Mouse (Mus musculus): ENCODE measurements around the gene Gucd1.
"Not testable (repeated sequence)": the region's sequence is repeated elsewhere in the genome, so short reads cannot be mapped to it uniquely, and the experiment has no call there.

The Gucd1 gene

GRCm38 (mm10) chr10:75430147-75430537 is 87.6 kb downstream of the Gucd1 start:
- DNase-seq (ENCODE audit: inconsistent ontology term): no peak

DNA sequence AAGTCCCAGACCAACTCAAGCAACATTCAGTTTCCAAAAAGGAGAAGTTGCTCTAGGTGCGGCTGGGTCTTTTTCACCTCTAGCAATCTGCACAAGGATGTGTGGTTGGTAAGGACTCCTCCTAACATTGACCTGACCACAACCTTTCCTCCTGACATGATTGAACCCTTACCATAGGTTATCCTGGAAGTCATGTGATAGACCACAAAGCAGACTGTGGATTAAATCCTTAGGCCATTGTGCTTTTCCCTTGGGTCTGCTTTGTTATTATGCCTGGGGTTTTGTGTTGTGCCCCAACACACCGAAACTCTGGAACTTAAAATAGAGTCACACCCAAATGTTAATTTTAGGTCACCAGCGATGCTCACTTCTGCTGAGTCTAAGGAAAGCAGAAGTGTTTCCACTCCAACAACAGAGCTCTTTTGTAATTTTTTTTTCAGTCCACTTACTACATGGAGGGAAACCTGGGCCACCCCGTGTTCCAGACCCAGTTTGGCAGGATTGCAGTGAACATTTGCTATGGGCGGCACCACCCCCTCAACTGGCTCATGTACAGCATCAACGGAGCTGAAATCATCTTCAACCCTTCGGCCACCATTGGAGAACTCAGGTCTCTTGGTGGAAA is 88.1 kb downstream of the Gucd1 start:
- no peak for DNase-seq (ENCODE audit: inconsistent ontology term)

DNA sequence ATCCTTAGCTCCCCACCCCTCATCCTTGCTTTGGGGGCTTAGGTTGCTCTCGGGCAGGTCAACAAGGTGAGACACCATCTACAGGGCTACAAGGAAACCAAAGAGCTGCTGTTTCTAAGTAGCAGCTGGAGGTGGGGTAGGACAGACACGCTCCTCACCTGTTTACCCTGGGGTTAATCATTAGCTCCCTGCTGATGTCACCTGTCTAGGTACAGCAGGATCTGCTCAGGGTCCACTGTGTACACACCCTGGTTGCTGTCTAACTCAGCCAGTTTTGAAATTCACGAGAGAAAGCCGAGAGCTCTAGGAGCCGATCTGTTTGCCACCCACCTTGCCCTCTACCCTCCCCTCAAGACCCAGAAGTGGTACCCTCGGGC is 88.8 kb downstream of the Gucd1 start:
- no peak for DNase-seq (ENCODE audit: inconsistent ontology term)

DNA sequence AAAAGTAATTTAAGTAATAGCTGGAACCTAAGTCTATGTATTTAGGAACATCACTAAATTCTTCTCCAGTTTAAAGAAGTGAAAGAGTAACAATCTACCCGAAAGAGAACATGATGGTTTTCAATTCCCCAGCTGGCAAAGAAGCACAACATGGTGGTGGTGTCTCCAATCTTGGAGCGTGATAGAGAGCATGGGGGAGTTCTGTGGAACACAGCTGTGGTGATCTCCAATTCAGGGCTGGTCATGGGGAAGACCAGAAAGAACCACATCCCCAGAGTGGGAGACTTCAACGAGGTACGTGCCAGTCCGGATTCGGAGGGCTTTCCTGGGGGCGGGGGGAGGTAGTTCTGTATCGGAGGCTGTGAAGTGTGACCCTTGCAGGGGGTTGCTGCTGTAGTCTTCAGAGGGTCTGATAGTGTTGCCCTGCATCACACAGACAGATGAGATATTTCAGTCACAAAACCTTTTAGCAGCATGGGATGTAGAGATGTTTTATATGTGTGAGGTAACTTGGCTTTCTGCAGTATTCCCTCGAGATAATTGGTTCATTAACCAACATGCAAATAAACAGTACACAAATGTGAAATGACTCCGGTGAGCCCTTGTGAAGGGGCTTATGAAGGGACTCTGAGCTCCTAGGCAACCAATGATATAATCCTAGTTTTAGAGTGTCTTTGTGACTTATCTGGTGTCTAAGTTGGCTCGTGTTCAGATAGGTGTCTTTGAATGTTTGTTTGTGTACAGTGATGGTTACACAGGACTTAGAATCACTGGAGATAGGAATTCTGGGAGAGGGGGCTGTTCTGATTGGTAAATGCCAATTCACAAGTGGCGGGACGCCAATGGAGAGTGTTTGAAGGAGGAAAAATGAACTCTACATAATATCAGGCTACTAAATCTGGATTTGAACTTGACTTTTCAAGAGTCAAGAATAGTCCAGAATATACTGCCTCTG is 89.4 kb downstream of the Gucd1 start:
- DNase-seq (ENCODE audit: inconsistent ontology term): no peak

DNA sequence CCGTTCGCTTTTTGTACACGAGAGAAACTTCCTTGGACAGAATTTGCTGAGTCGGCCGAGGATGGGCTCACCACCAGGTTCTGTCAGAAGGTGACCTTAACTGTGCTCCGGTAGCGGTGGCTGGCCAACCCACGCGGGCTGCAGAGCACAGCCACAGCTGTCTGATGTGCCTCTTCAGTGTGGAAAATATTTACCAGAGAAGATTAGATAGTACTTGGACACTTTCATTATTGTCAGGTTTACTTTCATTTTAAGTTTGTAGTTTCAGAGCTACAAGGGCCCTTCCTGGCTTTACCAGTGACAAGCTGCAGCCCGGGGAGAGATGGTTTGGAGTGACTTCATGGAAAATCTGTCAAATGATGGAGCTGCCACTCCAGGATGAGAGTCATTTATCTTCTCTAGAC is 93.3 kb downstream of the Gucd1 start:
- no peak for DNase-seq (ENCODE audit: inconsistent ontology term)

DNA sequence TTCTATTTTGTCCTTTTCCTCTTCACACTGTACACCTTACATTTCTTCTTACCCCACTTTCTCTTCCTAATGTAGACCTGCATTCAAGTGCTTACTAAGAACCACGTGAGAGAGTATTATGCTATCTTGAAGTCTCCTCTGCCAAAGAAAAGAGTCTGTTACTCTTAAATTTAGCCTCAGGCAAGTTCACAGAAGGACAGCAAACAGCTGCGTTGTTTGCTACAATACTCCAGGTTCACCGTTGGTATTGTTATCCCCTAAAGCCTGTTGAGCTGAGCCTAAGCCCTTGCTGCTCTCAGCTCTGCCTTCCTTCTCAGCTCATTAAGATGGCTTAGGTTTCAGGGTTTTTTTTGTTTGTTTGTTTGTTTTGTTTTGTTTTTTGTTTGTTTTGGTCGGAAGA is 99.0 kb downstream of the Gucd1 start:
- no peak for DNase-seq (ENCODE audit: inconsistent ontology term)

DNA sequence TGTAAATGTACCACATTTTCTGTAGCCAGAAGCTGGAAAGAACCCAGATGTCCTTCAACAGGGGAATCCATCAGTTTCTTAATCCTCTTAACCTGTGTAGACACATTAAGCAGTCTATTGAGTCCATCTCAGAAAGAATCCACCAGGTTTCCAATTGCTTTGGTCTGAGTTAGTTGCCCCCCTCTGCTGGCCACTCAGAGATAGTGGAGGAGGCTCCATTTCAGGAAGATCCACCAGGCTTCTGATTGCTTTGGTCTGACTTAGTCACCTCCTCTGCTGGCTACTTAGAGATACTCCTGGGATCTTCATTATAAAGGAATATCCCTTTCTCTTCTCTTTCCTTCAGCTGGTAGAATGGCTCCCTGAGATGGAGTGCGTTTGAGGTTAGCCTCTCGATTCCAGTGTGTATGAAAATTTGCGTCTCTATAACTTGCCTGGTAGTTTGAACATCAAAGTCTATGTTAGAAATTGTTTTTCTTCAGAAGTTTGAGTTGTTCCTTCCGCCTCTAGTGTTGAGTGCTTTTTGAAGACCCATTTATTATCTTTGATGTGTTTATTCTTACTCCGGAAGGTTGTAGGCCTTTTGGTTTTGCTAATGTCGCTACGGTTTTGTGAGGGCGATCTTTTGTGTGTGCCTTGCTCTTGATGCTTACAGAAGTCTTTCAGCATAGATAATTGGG is 100.3 kb downstream of the Gucd1 start:
- DNase-seq (ENCODE audit: inconsistent ontology term): no peak

GRCm38 (mm10) chr10:75414925-75415324 is 102.8 kb downstream of the Gucd1 start:
- DNase-seq (ENCODE audit: inconsistent ontology term): no peak

GRCm38 (mm10) chr10:75412114-75413103 is 105.4 kb downstream of the Gucd1 start:
- DNase-seq (ENCODE audit: inconsistent ontology term): no peak

DNA sequence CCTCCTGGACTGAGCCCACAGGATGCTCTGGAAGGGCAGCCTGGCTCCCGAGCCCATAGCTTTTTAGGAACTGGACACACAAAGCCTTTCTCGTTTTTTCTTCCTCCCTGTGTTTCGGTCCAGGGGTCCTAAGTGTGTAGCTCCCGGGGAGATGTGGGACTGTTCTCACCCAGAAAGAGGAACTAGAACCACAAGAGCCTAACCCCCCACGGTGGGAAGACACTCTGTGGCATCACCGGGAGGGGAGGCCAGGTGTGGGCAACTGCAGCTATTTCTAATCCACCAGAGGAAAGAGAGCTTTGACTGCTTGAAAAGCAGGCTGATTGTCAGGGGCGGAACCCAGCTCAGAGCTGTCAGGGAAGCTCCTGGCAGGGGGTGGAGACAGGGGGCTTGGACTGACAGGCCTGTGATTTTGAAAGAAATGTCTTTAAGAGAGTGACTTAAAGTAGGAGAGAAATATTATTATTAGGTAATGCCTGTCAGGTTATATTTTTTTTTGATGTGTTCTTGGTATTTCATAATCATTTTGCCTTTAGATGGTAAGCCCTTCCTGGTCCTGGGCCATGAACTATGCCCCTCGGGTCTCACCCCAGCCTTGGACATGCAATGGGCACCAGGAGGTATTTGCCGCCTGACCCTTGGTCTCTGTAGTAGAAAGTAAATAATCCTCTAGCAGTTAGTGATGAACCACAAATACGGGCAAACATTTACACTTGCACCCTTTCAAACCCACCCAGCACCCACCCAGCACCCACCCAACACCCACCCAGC is 106.2 kb downstream of the Gucd1 start:
- not testable (repeated sequence) for DNase-seq (ENCODE audit: inconsistent ontology term)

GRCm38 (mm10) chr10:75407741-75408140 is 110.0 kb downstream of the Gucd1 start:
- DNase-seq (ENCODE audit: inconsistent ontology term): no peak

- DNase-seq (ENCODE audit: inconsistent ontology term): no peak
Observed at GRCm38 (mm10) chr10:75406755-75407154, 111.0 kb downstream of the Gucd1 start.

DNA sequence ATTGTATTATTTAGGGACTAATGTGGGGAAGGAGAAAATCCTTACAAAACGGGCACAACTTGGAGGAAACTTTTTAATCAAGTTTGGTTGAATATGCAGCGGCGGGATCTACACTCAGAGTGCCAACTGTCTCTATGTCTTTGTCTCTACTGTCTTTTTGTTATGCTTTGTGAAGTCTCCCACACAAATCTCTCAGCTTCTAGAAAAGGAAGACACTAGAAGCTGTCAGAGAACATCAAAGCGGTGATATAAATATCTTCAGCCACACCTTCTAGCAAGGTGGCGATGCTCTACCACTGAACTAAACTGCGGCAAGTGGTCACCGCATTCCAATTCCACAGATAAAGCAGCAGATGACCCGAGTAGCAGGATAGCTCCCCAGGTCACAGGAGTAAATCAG is 111.9 kb downstream of the Gucd1 start:
- DNase-seq (ENCODE audit: inconsistent ontology term): no peak

- DNase-seq (ENCODE audit: inconsistent ontology term): no peak
Observed at GRCm38 (mm10) chr10:75400958-75401357, 116.8 kb downstream of the Gucd1 start, which contains the start of gene Upb1. Upb1 (plus strand) TSS chr10:75401115.

- peak; percentile 3 for DNase-seq (ENCODE audit: inconsistent ontology term)
Observed at GRCm38 (mm10) chr10:75396966-75397365, 120.8 kb downstream of the Gucd1 start.

DNA sequence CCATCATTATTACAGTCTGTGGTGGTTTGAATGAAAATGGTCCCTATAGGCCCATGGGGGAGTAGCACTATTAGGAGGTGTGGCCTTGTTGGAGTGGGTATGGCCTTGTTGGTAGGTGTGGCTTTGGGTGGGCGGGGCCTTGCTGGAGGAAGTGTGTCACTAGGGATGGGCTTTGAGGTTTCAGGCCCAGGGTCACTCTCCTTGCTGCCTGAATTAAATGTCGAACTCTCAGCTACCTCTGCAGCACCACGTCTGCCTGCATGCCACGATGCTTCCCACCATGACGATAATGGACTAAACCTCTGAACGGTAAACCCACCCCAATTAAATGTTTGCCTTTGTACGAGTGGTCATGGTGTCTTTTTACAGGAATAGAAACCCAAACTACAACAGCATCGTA is 123.0 kb downstream of the Gucd1 start:
- DNase-seq (ENCODE audit: inconsistent ontology term): no peak

- no peak for DNase-seq (ENCODE audit: inconsistent ontology term)
Observed at GRCm38 (mm10) chr10:75390832-75391231, 126.9 kb downstream of the Gucd1 start.

- DNase-seq (ENCODE audit: inconsistent ontology term): no peak
Observed at GRCm38 (mm10) chr10:75390156-75390555, 127.6 kb downstream of the Gucd1 start.

DNA sequence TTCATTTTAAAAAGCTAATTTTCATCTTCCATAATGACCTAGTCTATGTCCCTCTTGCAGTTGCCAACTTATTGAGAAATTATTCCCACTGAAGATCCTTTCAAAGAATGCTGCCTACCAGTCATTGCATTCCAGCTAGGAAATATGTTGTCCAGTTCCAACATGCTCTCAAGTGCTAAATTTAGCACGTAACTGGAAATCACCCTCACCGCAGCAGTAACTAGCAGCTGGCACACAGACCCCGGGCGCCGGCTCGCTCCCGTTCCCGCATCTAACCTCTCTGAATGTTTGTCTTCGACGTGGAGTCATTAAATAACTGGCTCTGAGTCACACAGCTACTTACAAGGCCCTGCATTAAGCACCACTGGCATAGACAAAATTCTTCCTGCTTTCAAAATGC is 139.1 kb downstream of the Gucd1 start:
- DNase-seq (ENCODE audit: inconsistent ontology term): peak; percentile 76

- not testable (repeated sequence) for DNase-seq (ENCODE audit: inconsistent ontology term)
Observed at GRCm38 (mm10) chr10:75373655-75374351, 144.0 kb downstream of the Gucd1 start.
